Mouse (Mus musculus) forebrain, embryonic 16.5 days (tissue): ENCODE measurements around the gene Mapk12. TPM values are rescaled to one million over a fixed set of nuclear protein-coding genes. Genes with fewer than 3 reads are reported as not detected.

Source experiments
- ATAC-seq: fragments of 200-750 bp; cut with Nextera tagmentation; 2 replicates; pipeline ENCODE4 v1.8.0; 2017; ENCODE audit warnings: mild to moderate bottlenecking, moderate library complexity
- H3K27ac ChIP-seq: fragments of 300-500 bp; sonication (generic); 2 replicates; pipeline ENCODE4 v1.5.1; 2014; ENCODE audit warnings: low read length, control low read depth
- H3K27me3 ChIP-seq: fragments of 300-500 bp; sonication (generic); replicated peaks from 2 replicates; pipeline ENCODE4 v1.6.1; 2014; ENCODE audit warnings: low read length; ENCODE audit not compliant: control insufficient read depth, insufficient read depth
- H3K36me3 ChIP-seq: fragments of 300-500 bp; sonication (generic); 2 replicates; pipeline ENCODE4 v1.6.1; 2014; ENCODE audit not compliant: control insufficient read depth, insufficient read depth
- H3K4me1 ChIP-seq: fragments of 300-500 bp; sonication (generic); replicated peaks from 2 replicates; pipeline ENCODE4 v1.6.1; 2014; ENCODE audit warnings: low read length; ENCODE audit not compliant: control insufficient read depth, insufficient read depth
- H3K4me2 ChIP-seq: fragments of 300-500 bp; sonication (generic); 2 replicates; pipeline ENCODE4 v1.6.1; 2014; ENCODE audit warnings: mild to moderate bottlenecking, low read length, control low read depth
- H3K4me3 ChIP-seq: fragments of 300-500 bp; sonication (generic); replicated peaks from 2 replicates; pipeline ENCODE4 v1.5.1; 2014; ENCODE audit warnings: mild to moderate bottlenecking, low read length, control low read depth
- H3K9ac ChIP-seq: fragments of 300-500 bp; sonication (generic); replicated peaks from 2 replicates; pipeline ENCODE4 v1.6.1; 2014; ENCODE audit warnings: low read depth, low read length, control low read depth
- H3K9me3 ChIP-seq: fragments of 300-500 bp; sonication (generic); 2 replicates; pipeline ENCODE4 v1.6.1; 2016; ENCODE audit warnings: low read length; ENCODE audit not compliant: control insufficient read depth
- WGBS: fragments of 180-500 bp; shearing (Covaris S2); extraction: QIAGEN DNeasy Blood & Tissue Kit; methylation state at CpG from one replicate; pipeline ENCODE4 v1.1.7; 2014; 5-methylcytosine and 5-hydroxymethylcytosine counted together
- microRNA-seq: library from miRNA; unstranded; fragments of <30 nt; microRNA quantifications from one replicate; pipeline ENCODE4, GENCODE M21; 2017
- polyA plus RNA-seq: library from polyadenylated mRNA; unstranded; fragments of >200 nt; fragmentation: Nextera tagmentation; extraction: Ambion mirVana; gene quantifications from 2 replicates; pipeline ENCODE4 v1.2.1, GENCODE M21; 2015

Mapk12 gene
- polyA plus RNA-seq, 1 experiment from 2014 or later, result 5.7 TPM

GRCm38 (mm10) chr15:89092181-89092580, 48.3 kb downstream of the Mapk12 start:
- no peak for ATAC-seq
- no peak overlapping the region for H3K4me3 ChIP-seq
- H3K9ac ChIP-seq, result no peak overlapping the region
- no peaks in the 10 kb centered on the region for H3K27me3 ChIP-seq
- 74% methylated on average over 5 of the region's 5 CpGs for WGBS
- peaks cover 18% of the 10 kb centered on the region for H3K4me1 ChIP-seq
- no peaks in the 10 kb centered on the region for H3K9me3 ChIP-seq
- H3K27ac ChIP-seq, result no peak overlapping the region
- H3K36me3 ChIP-seq, result peaks cover 31% of the 10 kb centered on the region
- H3K4me2 ChIP-seq, result no peak overlapping the region

GRCm38 (mm10) chr15:89090662-89091061, 49.8 kb downstream of the Mapk12 start:
- no peak overlapping the region for H3K9ac ChIP-seq
- ATAC-seq, result no peak
- WGBS, result 88% methylated on average over 4 of the region's 4 CpGs
- H3K27ac ChIP-seq, result no peak overlapping the region
- no peak overlapping the region for H3K4me3 ChIP-seq
- H3K9me3 ChIP-seq, result no peaks in the 10 kb centered on the region
- H3K36me3 ChIP-seq, result peaks cover 37% of the 10 kb centered on the region
- H3K4me1 ChIP-seq, result peaks cover 18% of the 10 kb centered on the region
- H3K4me2 ChIP-seq, result no peak overlapping the region
- H3K27me3 ChIP-seq, result no peaks in the 10 kb centered on the region

DNA sequence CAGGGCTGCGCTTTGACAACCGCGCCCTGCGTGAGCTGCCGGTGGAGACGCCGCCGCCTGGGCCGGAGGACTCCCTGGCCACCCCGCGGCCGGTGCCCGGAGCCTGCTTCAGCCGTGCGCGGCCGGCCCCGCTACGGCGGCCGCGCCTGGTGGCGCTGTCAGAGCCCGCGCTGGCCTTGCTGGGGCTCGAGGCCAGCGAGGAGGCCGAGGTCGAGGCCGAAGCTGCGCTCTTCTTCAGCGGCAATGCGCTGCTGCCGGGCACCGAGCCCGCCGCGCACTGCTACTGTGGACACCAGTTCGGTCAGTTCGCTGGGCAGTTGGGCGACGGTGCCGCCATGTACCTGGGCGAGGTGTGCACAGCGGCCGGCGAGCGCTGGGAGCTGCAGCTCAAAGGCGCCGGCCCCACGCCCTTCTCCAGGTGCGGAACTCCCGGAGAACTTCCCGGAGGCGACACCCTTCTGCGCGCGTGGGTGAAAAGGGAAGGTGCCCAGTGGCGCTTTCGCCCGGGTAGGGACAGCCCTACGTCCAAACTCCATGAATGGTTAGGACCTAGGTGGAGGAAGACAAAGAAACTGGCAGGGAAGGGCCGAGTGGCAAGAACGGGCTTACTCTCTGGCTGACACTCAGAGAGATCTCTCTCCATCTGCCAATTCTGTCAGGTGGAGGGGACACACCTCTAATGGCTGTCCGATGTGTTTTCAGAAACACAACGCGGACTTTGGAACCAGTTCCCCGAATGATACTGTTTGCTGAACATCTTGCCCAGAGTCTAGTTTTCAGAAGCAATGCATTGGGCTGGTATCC, 51.1 kb downstream of the Mapk12 start:
- H3K27me3 ChIP-seq, result no peaks in the 10 kb centered on the region
- peak overlapping the region; percentile 97 for H3K4me2 ChIP-seq
- no peaks in the 10 kb centered on the region for H3K9me3 ChIP-seq
- H3K27ac ChIP-seq, result peak overlapping the region; percentile 61
- H3K36me3 ChIP-seq, result peaks cover 31% of the 10 kb centered on the region
- peak overlapping the region; percentile 89 for H3K4me3 ChIP-seq
- peak; percentile 61 for ATAC-seq
- WGBS, result 2% methylated on average over 67 of the region's 68 CpGs
- peak overlapping the region; percentile 93 for H3K9ac ChIP-seq
- H3K4me1 ChIP-seq, result peaks cover 18% of the 10 kb centered on the region

- Histone ChIP-seq H3K27me3 (no peaks in the 10 kb centered on the region), H3K9me3 (no peaks in the 10 kb centered on the region), H3K4me3 (peak within 1 kb of the TSS; percentile 89), H3K4me1 (peaks cover 18% of the 10 kb centered on the region), H3K36me3 (peaks cover 24% of the 10 kb centered on the region), H3K9ac (peak within 1 kb of the TSS; percentile 93), H3K27ac (peak within 1 kb of the TSS; percentile 61), H3K4me2 (peak within 1 kb of the TSS; percentile 97)
- peak; percentile 93 for ATAC-seq
- 2% methylated on average over 37 of the region's 38 CpGs for WGBS
Measured at GRCm38 (mm10) chr15:89088607-89089247, 51.8 kb downstream of the Mapk12 start, which contains the start of gene Selenoo. Gene Selenoo, plus strand, starts transcription at chr15:89089084.

- H3K4me3 ChIP-seq, result no peak overlapping the region
- no peaks in the 10 kb centered on the region for H3K27me3 ChIP-seq
- ATAC-seq, result no peak
- H3K9me3 ChIP-seq, result no peaks in the 10 kb centered on the region
- no peak overlapping the region for H3K4me2 ChIP-seq
- no peak overlapping the region for H3K9ac ChIP-seq
- peaks cover 17% of the 10 kb centered on the region for H3K36me3 ChIP-seq
- WGBS, result 89% methylated on average over 2 of the region's 2 CpGs
- no peak overlapping the region for H3K27ac ChIP-seq
- H3K4me1 ChIP-seq, result peaks cover 10% of the 10 kb centered on the region
Measured at GRCm38 (mm10) chr15:89084826-89085225, 55.7 kb downstream of the Mapk12 start.

- 88% methylated on average over 1 of the region's 1 CpGs for WGBS
- Histone ChIP-seq H3K27ac (no peak overlapping the region), H3K9me3 (no peaks in the 10 kb centered on the region), H3K4me2 (no peak overlapping the region), H3K36me3 (peaks cover 17% of the 10 kb centered on the region), H3K9ac (no peak overlapping the region), H3K27me3 (no peaks in the 10 kb centered on the region), H3K4me1 (peaks cover 8% of the 10 kb centered on the region), H3K4me3 (no peak overlapping the region)
- ATAC-seq, result no peak
Measured at GRCm38 (mm10) chr15:89083906-89084305, 56.6 kb downstream of the Mapk12 start.

Small RNA genes within 50 kb of the gene (microRNA-seq; reads per million reads assigned to microRNA genes)
- gene Mir6958, result 5.8 reads per million, percentile 24 among the genes with 10 or more reads in this experiment
- not detected for gene Mir7118

Other genes starting within 250 kb of the Mapk12 start
- 0.07 and 0.08 TPM in 2 replicates for gene Ttll8, start 186.3 kb downstream of the Mapk12 start, polyA plus RNA-seq
- gene Mlc1, start 161.7 kb downstream of the Mapk12 start, polyA plus RNA-seq, result 33.5 and 36.4 TPM in 2 replicates
- gene Mov10l1, start 157.8 kb downstream of the Mapk12 start, polyA plus RNA-seq, result not detected in 2 replicates
- gene Panx2, start 81.0 kb downstream of the Mapk12 start, polyA plus RNA-seq, result 2.6 and 4.9 TPM in 2 replicates
- gene Trabd, start 65.6 kb downstream of the Mapk12 start, polyA plus RNA-seq, result 36.2 and 39.8 TPM in 2 replicates
- gene Selenoo, start 51.6 kb downstream of the Mapk12 start, polyA plus RNA-seq, result 22.2 and 24.2 TPM in 2 replicates
- gene Tubgcp6, start 17.6 kb downstream of the Mapk12 start, polyA plus RNA-seq, result 16.8 and 22.1 TPM in 2 replicates
- gene Hdac10, start 12.0 kb downstream of the Mapk12 start, polyA plus RNA-seq, result 39.5 and 46.0 TPM in 2 replicates
- gene Mapk11, start 8.9 kb upstream of the Mapk12 start, polyA plus RNA-seq, result 39.1 and 46.8 TPM in 2 replicates
- gene Plxnb2, start 40.1 kb upstream of the Mapk12 start, polyA plus RNA-seq, result 112 and 126 TPM in 2 replicates
- gene Dennd6b, start 55.8 kb upstream of the Mapk12 start, polyA plus RNA-seq, result 60.7 and 83.2 TPM in 2 replicates
- 77.8 and 90.8 TPM in 2 replicates for gene Ppp6r2, start 70.8 kb upstream of the Mapk12 start, polyA plus RNA-seq
- 81.8 and 97.2 TPM in 2 replicates for gene Sbf1, start 174.6 kb upstream of the Mapk12 start, polyA plus RNA-seq
- not detected in 2 replicates for gene Adm2, start 182.0 kb upstream of the Mapk12 start, polyA plus RNA-seq
- gene Miox, start 193.7 kb upstream of the Mapk12 start, polyA plus RNA-seq, result not detected in 2 replicates
- gene Lmf2, start 215.0 kb upstream of the Mapk12 start, polyA plus RNA-seq, result 29.5 and 32.3 TPM in 2 replicates
- gene Ncaph2, start 215.0 kb upstream of the Mapk12 start, polyA plus RNA-seq, result 138 and 140 TPM in 2 replicates
- gene Sco2, start 233.1 kb upstream of the Mapk12 start, polyA plus RNA-seq, result 10.1 and 14.1 TPM in 2 replicates
- gene Tymp, start 236.3 kb upstream of the Mapk12 start, polyA plus RNA-seq, result 1.7 and 2.6 TPM in 2 replicates
- gene Odf3b, start 238.6 kb upstream of the Mapk12 start, polyA plus RNA-seq, result 1.9 and 3.3 TPM in 2 replicates
- not detected in 2 replicates for gene Klhdc7b, start 244.2 kb upstream of the Mapk12 start, polyA plus RNA-seq